Mouse (Mus musculus) lung, adult 18-20 months (tissue): ENCODE measurements at regions not wholly inside any gene's neighbourhood (a gene's known extent, or its start where the extent isn't known, plus 50 kb on each side); places are given as distances from the start of the nearest gene placed in this dataset.
A peak's percentile ranks its signal among the peaks of the same experiment; 100 is the strongest.

Source experiments
- DNase-seq, 2 experiments: peaks; one replicate each; pipeline ENCODE4 v3.0.0; 2022; ENCODE audit warnings: mixed read lengths in 2 of 2

GRCm38 (mm10) chr4:95234030-95234555, 182.1 kb upstream of the Jun start:
- DNase-seq: peak; percentile 30 to 33

- no peak for DNase-seq
Measured at GRCm38 (mm10) chr4:95247977-95248376, 196.0 kb upstream of the Jun start.

- DNase-seq: no peak
Measured at GRCm38 (mm10) chr4:95249031-95249430, 197.0 kb upstream of the Jun start.

- no peak for DNase-seq
Measured at GRCm38 (mm10) chr4:95250083-95250482, 198.1 kb upstream of the Jun start.

GRCm38 (mm10) chr4:95269766-95270165, 217.7 kb upstream of the Jun start:
- DNase-seq: no peak

GRCm38 (mm10) chr4:95270389-95270788, 218.4 kb upstream of the Jun start:
- DNase-seq: no peak

GRCm38 (mm10) chr4:95276231-95276630, 224.2 kb upstream of the Jun start:
- peak; percentile 53 to 71 for DNase-seq

- DNase-seq: peak; percentile 11 to 34
Measured at GRCm38 (mm10) chr4:95277989-95278713, 226.1 kb upstream of the Jun start.

GRCm38 (mm10) chr4:95278714-95279095, 226.7 kb upstream of the Jun start:
- peak; percentile 33 to 49 for DNase-seq

GRCm38 (mm10) chr4:95279200-95279599, 227.2 kb upstream of the Jun start:
- no peak for DNase-seq

- no peak for DNase-seq
Measured at GRCm38 (mm10) chr4:95282083-95282482, 230.1 kb upstream of the Jun start.

- DNase-seq: peak; percentile 65 to 68
Measured at GRCm38 (mm10) chr4:95283789-95284188, 231.8 kb upstream of the Jun start.

GRCm38 (mm10) chr4:95284192-95284591, 232.2 kb upstream of the Jun start:
- no peak for DNase-seq

GRCm38 (mm10) chr4:95284696-95285095, 232.7 kb upstream of the Jun start:
- no peak for DNase-seq

- DNase-seq: peak; percentile 20 to 32
Measured at GRCm38 (mm10) chr4:95290321-95290720, 238.3 kb upstream of the Jun start.

- DNase-seq: no peak
Measured at GRCm38 (mm10) chr4:95294110-95294509, 242.1 kb upstream of the Jun start.

- DNase-seq: no peak
Measured at GRCm38 (mm10) chr4:95301907-95302306, 249.9 kb upstream of the Jun start.

GRCm38 (mm10) chr4:95303337-95303736, 251.3 kb upstream of the Jun start:
- peak; percentile 45 to 47 for DNase-seq

GRCm38 (mm10) chr4:95304006-95304405, 252.0 kb upstream of the Jun start:
- no peak for DNase-seq

GRCm38 (mm10) chr4:95307134-95307533, 250.2 kb upstream of the Fggy start:
- no peak for DNase-seq

- DNase-seq: no peak
Measured at GRCm38 (mm10) chr4:95308469-95308895, 248.8 kb upstream of the Fggy start.

- DNase-seq: peak; percentile 9 to 49
Measured at GRCm38 (mm10) chr4:95310410-95310809, 246.9 kb upstream of the Fggy start.

- DNase-seq: peak; percentile 72 to 82
Measured at GRCm38 (mm10) chr4:95317821-95318290, 239.5 kb upstream of the Fggy start.

GRCm38 (mm10) chr4:95318561-95318960, 238.7 kb upstream of the Fggy start:
- no peak for DNase-seq

- DNase-seq: no peak
Measured at GRCm38 (mm10) chr4:95319036-95319435, 238.3 kb upstream of the Fggy start.
